Mouse (Mus musculus): ENCODE measurements around the gene Calu. TPM values are rescaled to one million over a fixed set of nuclear protein-coding genes. Genes with fewer than 3 reads are reported as not detected.
"Not testable (repeated sequence)": the region's sequence is repeated elsewhere in the genome, so short reads cannot be mapped to it uniquely, and the experiment has no call there.

Gene Calu
- polyA plus RNA-seq, 1 experiment, result 46.3 TPM

DNA sequence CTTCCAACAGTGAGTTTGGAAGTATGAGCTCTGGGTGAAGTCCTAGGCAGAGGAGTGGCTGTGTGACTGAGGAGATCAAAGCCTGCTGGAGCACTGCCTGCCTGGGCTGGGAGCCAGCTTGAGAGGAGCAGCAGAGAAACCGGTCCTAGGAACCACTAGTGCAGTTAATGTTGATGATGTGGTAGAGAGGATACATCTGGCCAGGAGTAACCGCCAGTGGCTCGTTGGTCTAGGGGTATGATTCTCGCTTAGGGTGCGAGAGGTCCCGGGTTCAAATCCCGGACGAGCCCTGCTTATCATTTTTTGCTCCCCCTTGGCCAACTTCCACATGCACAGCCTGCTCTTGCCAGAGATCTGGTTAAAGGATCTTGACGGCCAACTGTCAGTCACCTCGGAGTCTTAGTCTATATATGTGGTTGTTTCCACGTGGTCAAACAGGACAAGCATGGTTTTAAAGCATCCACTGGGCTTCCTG lies 40.8 kb downstream of the Calu start:
- Histone ChIP-seq H3K4me3 (ENCODE audit: insufficient read depth, low read depth, low read length) (no peak overlapping the region), H3K27ac (ENCODE audit: insufficient read depth, low read depth, low read length) (no peak overlapping the region), H3K27me3 (replicated peaks; ENCODE audit: control insufficient read depth, insufficient read depth, low read length) (no peaks in the 10 kb centered on the region), H3K36me3 (ENCODE audit: control insufficient read depth, insufficient read depth, low read length) (no peaks in the 10 kb centered on the region), H3K4me1 (ENCODE audit: control insufficient read depth, insufficient read depth, low read length) (no peaks in the 10 kb centered on the region)
- TF ChIP-seq CTCF (conservative IDR thresholded peaks at IDR 0.05; ENCODE audit: insufficient read depth, insufficient read length, low read depth, low read length) (no peak), POLR2A (IDR thresholded peaks at IDR 0.05; ENCODE audit: low read depth, low read length) (no peak)
- WGBS, result 9% methylated on average over 11 of the region's 11 CpGs
- DNase-seq, result peak; percentile 94

DNA sequence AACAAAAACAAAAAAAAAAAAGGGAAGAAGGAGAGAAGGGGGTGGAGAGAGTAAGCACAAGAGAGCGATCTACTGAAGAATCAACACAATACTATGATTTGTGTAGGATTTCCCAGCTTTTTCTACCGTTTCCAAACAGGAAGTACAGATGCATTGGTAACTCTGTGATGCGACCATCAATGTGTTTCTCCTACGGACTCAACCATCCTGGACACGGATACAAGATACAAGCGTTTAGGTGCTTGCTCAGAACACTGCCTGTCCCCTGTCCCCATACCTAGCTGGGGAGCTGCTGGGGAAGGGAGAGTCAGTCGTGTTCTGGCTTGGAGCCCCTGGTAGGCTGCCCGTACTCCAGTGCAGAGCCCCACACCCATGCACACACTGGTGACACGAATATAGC lies 41.6 kb downstream of the Calu start:
- no peaks in the 10 kb centered on the region for H3K27me3 ChIP-seq (replicated peaks; ENCODE audit: control insufficient read depth, insufficient read depth, low read length)
- no peaks in the 10 kb centered on the region for H3K4me1 ChIP-seq (ENCODE audit: control insufficient read depth, insufficient read depth, low read length)
- WGBS, result 56% methylated on average over 9 of the region's 9 CpGs
- no peaks in the 10 kb centered on the region for H3K36me3 ChIP-seq (ENCODE audit: control insufficient read depth, insufficient read depth, low read length)
- TF ChIP-seq POLR2A (IDR thresholded peaks at IDR 0.05; ENCODE audit: low read depth, low read length), result no peak
- no peak for TF ChIP-seq CTCF (conservative IDR thresholded peaks at IDR 0.05; ENCODE audit: insufficient read depth, insufficient read length, low read depth, low read length)
- DNase-seq, result no peak
- H3K27ac ChIP-seq (ENCODE audit: insufficient read depth, low read depth, low read length), result no peak overlapping the region
- H3K4me3 ChIP-seq (ENCODE audit: insufficient read depth, low read depth, low read length), result no peak overlapping the region

DNA sequence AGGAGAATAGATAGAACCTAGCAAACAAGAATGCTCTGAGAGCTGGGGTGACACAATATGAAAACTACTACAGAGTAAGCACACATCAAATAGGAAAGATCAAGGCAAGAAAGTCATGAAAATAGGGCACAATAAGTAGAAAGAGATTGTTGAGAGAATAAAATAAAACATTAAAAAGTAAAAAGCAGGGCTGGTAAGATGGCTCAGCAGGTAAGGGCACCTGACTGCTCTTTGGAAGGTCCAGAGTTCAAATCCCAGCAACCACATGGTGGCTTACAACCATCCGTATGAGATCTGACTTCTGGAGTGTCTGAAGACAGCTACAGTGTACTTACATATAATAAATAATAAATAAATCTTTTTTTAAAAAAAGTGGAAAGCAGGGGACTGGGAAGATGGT lies 42.6 kb downstream of the Calu start:
- 76% methylated on average over 1 of the region's 1 CpGs for WGBS
- not testable (repeated sequence) for H3K27ac ChIP-seq (ENCODE audit: insufficient read depth, low read depth, low read length); DNase-seq

DNA sequence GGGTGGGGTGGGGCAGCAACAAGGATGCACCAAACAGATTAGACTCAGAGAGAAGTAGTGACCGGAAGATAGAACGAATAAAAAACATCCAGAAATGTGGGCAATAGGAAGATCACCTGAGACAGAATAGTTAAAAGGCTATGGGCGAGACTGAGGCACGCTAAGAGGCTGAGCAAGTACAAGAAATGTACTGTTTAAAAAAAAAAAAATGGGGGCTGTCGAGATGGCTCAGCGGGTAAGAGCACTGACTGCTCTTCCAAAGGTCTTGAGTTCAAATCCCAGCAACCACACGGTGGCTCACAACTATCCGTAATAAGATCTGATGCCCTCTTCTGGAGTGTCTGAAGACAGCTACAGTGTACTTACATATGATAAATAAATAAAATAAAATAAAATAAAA lies 43.4 kb downstream of the Calu start:
- not testable (repeated sequence) for DNase-seq; H3K4me3 ChIP-seq (ENCODE audit: insufficient read depth, low read depth, low read length); H3K27me3 ChIP-seq (replicated peaks; ENCODE audit: control insufficient read depth, insufficient read depth, low read length); H3K36me3 ChIP-seq (ENCODE audit: control insufficient read depth, insufficient read depth, low read length); H3K27ac ChIP-seq (ENCODE audit: insufficient read depth, low read depth, low read length); H3K4me1 ChIP-seq (ENCODE audit: control insufficient read depth, insufficient read depth, low read length)
- WGBS, result 80% methylated on average over 8 of the region's 8 CpGs

More for the DNA sequence above, 42.6 kb downstream of the Calu start:
- H3K4me1 ChIP-seq (ENCODE audit: control insufficient read depth, insufficient read depth, low read length); H3K4me3 ChIP-seq (ENCODE audit: insufficient read depth, low read depth, low read length); H3K36me3 ChIP-seq (ENCODE audit: control insufficient read depth, insufficient read depth, low read length); H3K27me3 ChIP-seq (replicated peaks; ENCODE audit: control insufficient read depth, insufficient read depth, low read length): not testable (repeated sequence)

DNA sequence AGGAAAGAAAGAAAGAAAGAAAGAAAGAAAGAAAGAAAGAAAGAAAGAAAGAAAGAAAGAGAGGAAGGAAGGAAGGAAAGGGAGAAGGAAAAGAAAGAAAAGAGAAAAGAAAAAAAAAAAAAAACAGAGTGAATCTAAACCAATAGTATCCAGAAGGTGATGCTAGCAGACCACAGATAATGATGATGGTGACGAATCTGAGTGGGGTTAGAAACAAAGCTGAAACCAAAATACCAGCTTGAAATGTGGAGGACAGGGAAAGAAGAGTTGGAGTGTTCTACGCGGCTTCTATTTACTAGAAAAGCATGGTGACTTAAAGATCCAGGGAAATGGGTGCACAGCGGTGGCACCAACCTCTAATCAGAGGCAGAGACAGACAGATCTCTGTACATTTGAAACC lies 43.9 kb downstream of the Calu start:
- H3K4me1 ChIP-seq (ENCODE audit: control insufficient read depth, insufficient read depth, low read length), result no peaks in the 10 kb centered on the region
- 71% methylated on average over 4 of the region's 4 CpGs for WGBS
- DNase-seq, result no peak
- no peak overlapping the region for H3K4me3 ChIP-seq (ENCODE audit: insufficient read depth, low read depth, low read length)
- H3K27me3 ChIP-seq (replicated peaks; ENCODE audit: control insufficient read depth, insufficient read depth, low read length), result no peaks in the 10 kb centered on the region
- TF ChIP-seq POLR2A (IDR thresholded peaks at IDR 0.05; ENCODE audit: low read depth, low read length) (no peak), CTCF (conservative IDR thresholded peaks at IDR 0.05; ENCODE audit: insufficient read depth, insufficient read length, low read depth, low read length) (no peak)
- H3K27ac ChIP-seq (ENCODE audit: insufficient read depth, low read depth, low read length), result no peak overlapping the region
- no peaks in the 10 kb centered on the region for H3K36me3 ChIP-seq (ENCODE audit: control insufficient read depth, insufficient read depth, low read length)

DNA sequence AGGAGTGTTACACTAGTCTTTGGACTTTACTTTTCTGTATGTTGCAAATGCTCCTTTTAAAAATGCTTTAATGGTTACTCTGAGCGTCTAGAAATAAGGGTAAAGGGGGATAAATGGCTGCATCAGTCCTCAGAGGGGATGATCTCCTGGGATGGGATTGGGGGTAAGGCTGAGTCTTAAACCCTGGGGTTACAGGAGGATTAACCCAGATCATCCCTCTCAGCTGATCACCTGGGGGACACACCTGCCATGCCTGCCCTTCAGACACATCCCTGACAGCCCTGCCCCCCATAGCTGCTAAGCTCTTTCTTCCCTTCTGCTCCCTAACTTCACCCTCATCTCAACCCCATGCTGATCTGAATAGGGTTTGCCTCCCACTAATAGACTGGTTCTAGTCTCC lies 46.4 kb downstream of the Calu start:
- TF ChIP-seq CTCF (conservative IDR thresholded peaks at IDR 0.05; ENCODE audit: insufficient read depth, insufficient read length, low read depth, low read length) (no peak), POLR2A (IDR thresholded peaks at IDR 0.05; ENCODE audit: low read depth, low read length) (no peak)
- Histone ChIP-seq H3K4me3 (ENCODE audit: insufficient read depth, low read depth, low read length) (no peak overlapping the region), H3K27ac (ENCODE audit: insufficient read depth, low read depth, low read length) (no peak overlapping the region), H3K4me1 (ENCODE audit: control insufficient read depth, insufficient read depth, low read length) (no peaks in the 10 kb centered on the region), H3K36me3 (ENCODE audit: control insufficient read depth, insufficient read depth, low read length) (no peaks in the 10 kb centered on the region), H3K27me3 (replicated peaks; ENCODE audit: control insufficient read depth, insufficient read depth, low read length) (no peaks in the 10 kb centered on the region)
- WGBS, result 94% methylated on average over 1 of the region's 1 CpGs
- no peak for DNase-seq

DNA sequence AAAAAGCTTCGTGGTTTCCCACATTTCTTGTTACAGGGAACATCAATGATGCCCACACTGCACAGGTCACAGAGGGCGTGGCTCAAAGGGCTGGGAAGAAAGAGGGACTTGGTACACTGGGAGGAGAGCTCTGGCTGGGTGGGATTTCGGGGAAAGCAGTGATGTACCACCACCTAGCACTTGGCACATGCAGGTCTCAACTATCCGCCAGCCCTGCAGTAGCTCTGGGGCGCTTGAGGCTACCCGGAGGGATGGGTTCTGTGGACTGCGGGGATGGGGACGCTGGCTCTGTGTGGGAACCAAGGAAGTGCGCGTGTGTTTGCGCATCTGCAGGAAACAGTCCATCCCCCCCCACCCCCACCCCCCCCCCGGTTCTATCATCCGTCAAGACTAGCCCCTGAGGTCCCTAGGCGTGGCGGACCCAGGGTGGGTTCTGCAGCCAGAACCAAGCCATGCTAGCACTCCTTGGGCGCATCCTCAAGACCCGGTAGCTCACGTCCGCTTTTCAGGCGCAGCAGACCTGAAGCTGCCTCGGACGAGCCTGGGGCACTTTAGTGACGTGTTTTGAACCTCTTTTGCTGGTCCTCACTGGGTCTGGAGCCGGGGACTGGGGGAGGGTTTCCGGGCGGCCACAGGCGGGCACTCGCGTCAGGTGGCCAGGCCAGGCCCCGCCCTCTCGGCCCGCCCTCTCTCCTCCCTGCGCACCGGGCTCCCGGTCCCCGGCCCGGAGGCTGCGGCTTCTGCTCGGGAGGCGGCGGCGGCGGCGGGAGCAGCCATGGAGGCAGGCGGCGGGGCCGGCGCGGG lies 48.2 kb downstream of the Calu start, which contains the start of gene Ccdc136:
TSS of gene Ccdc136 (plus strand) at position 400 of the 804 bp plus-strand sequence.
- WGBS, result 1% methylated on average over 49 of the region's 49 CpGs
- DNase-seq, result peak; percentile 82
- H3K27ac ChIP-seq (ENCODE audit: insufficient read depth, low read depth, low read length), result no peak within 1 kb of the TSS

More for the DNA sequence above, 48.2 kb downstream of the Calu start, which contains the start of gene Ccdc136:
- no peaks in the 10 kb centered on the region for H3K36me3 ChIP-seq (ENCODE audit: control insufficient read depth, insufficient read depth, low read length)
- H3K27me3 ChIP-seq (replicated peaks; ENCODE audit: control insufficient read depth, insufficient read depth, low read length), result no peaks in the 10 kb centered on the region
- TF ChIP-seq POLR2A (IDR thresholded peaks at IDR 0.05; ENCODE audit: low read depth, low read length), result no peak
- no peak for TF ChIP-seq CTCF (conservative IDR thresholded peaks at IDR 0.05; ENCODE audit: insufficient read depth, insufficient read length, low read depth, low read length)
- H3K4me3 ChIP-seq (ENCODE audit: insufficient read depth, low read depth, low read length), result peak within 1 kb of the TSS; percentile 58
- H3K4me1 ChIP-seq (ENCODE audit: control insufficient read depth, insufficient read depth, low read length), result no peaks in the 10 kb centered on the region
